Mouse (Mus musculus) c-Kit-negative CD71-positive TER-119-positive erythroid progenitor cells, embryonic 14.5 days (primary cell): Measurements from ENCODE around the gene Tmem196.
"Not testable (repeated sequence)": the region's sequence is repeated elsewhere in the genome, so short reads cannot be mapped to it uniquely, and the experiment has no call there.

Experiments used
- DNase-seq: peaks from one replicate; pipeline ENCODE4 v3.0.0-alpha.2; 2013; ENCODE audit warnings: low read depth, low spot score

Tmem196 gene

GRCm38 (mm10) chr12:119945589-119946310 lies at the start of gene Tmem196:
TSS of gene Tmem196 (plus strand) at chr12:119945822.
- no peak for DNase-seq

GRCm38 (mm10) chr12:119946311-119946692 lies 680 bp downstream of the Tmem196 start:
- no peak for DNase-seq

- DNase-seq, result no peak
Observed at GRCm38 (mm10) chr12:119957041-119957440, 11.4 kb downstream of the Tmem196 start.

GRCm38 (mm10) chr12:119960730-119961129 lies 15.1 kb downstream of the Tmem196 start:
- DNase-seq, result no peak

- no peak for DNase-seq
Observed at GRCm38 (mm10) chr12:119965373-119965772, 19.8 kb downstream of the Tmem196 start.

- DNase-seq, result no peak
Observed at GRCm38 (mm10) chr12:119970068-119970467, 24.4 kb downstream of the Tmem196 start.

GRCm38 (mm10) chr12:119981731-119982130 lies 36.1 kb downstream of the Tmem196 start:
- DNase-seq, result no peak

- no peak for DNase-seq
Observed at GRCm38 (mm10) chr12:119998267-119998666, 52.6 kb downstream of the Tmem196 start.

- DNase-seq, result no peak
Observed at GRCm38 (mm10) chr12:120004280-120004679, 58.7 kb downstream of the Tmem196 start.

- no peak for DNase-seq
Observed at GRCm38 (mm10) chr12:120014768-120015167, 69.1 kb downstream of the Tmem196 start.

- no peak for DNase-seq
Observed at GRCm38 (mm10) chr12:120015201-120015600, 69.6 kb downstream of the Tmem196 start.

- DNase-seq, result not testable (repeated sequence)
Observed at GRCm38 (mm10) chr12:120028089-120028959, 82.7 kb downstream of the Tmem196 start.
